Mouse (Mus musculus) CH12.LX (cell line): Measurements from ENCODE around the gene Elavl4. TPM values are rescaled to one million over a fixed set of nuclear protein-coding genes. Genes with fewer than 3 reads are reported as not detected.

ENCODE experiments used
- DNase-seq: peaks from one replicate; pipeline ENCODE4 v3.0.0-alpha.2; 2013; ENCODE audit errors: extremely low read depth
- H3K27ac ChIP-seq: 2 replicates; pipeline ENCODE4 v1.5.1; 2012; ENCODE audit warnings: low read depth, mild to moderate bottlenecking, control low read depth, moderate library complexity; ENCODE audit not compliant: insufficient read depth
- H3K27me3 ChIP-seq: replicated peaks from 2 replicates; pipeline ENCODE3; 2012; ENCODE audit warnings: inconsistent platforms
- H3K36me3 ChIP-seq, 2 experiments: replicated peaks in 1 of 2; 2 replicates each; pipeline versions ENCODE3 to v1.6.1; 2012; ENCODE audit warnings: inconsistent platforms in 1 of 2, low read length in 1 of 2, mild to moderate bottlenecking in 1 of 2, mixed read lengths in 1 of 2, moderate library complexity in 1 of 2; ENCODE audit not compliant: control insufficient read depth in 1 of 2, insufficient read depth in 1 of 2
- H3K4me1 ChIP-seq, 2 experiments: 2 replicates each; pipeline ENCODE4 v1.6.1; 2012; ENCODE audit warnings: inconsistent platforms in 1 of 2, moderate library complexity in 1 of 2; ENCODE audit not compliant: insufficient read depth in 2 of 2, control insufficient read depth in 1 of 2
- H3K4me2 ChIP-seq: 2 replicates; pipeline ENCODE4 v1.6.1; 2012; ENCODE audit warnings: low read depth, mild to moderate bottlenecking, control low read depth; ENCODE audit not compliant: poor library complexity, insufficient read depth, severe bottlenecking
- H3K4me3 ChIP-seq, 3 experiments: fragments of 150-350 bp in 1 of 3; sonication (generic) in 1 of 3; replicated peaks in 1 of 3; 2 replicates each; pipeline versions ENCODE3 to v1.5.1; 2011 to 2012; ENCODE audit warnings: low read depth in 2 of 3, low read length in 2 of 3, mild to moderate bottlenecking in 2 of 3, moderate library complexity in 2 of 3, control low read depth in 1 of 3, improper control_type of control experiment in 1 of 3, inconsistent platforms in 1 of 3, mixed read lengths in 1 of 3; ENCODE audit not compliant: poor library complexity in 1 of 3
- H3K79me2 ChIP-seq: replicated peaks from 2 replicates; pipeline ENCODE4 v1.6.1; 2012; ENCODE audit warnings: mild to moderate bottlenecking, moderate library complexity; ENCODE audit not compliant: control insufficient read depth, poor library complexity, insufficient read depth, severe bottlenecking; ENCODE audit errors: extremely low read depth
- H3K9ac ChIP-seq: 2 replicates; pipeline ENCODE4 v1.6.1; 2012; ENCODE audit warnings: low read depth, mild to moderate bottlenecking, control low read depth, moderate library complexity; ENCODE audit not compliant: insufficient read depth
- H3K9me3 ChIP-seq: replicated peaks from 2 replicates; pipeline ENCODE3; 2012; ENCODE audit warnings: low read length, inconsistent platforms, mixed read lengths
- BHLHE40 ChIP-seq: IDR thresholded peaks from 2 replicates; pipeline ENCODE4 v1.6.1; 2011; ENCODE audit warnings: mild to moderate bottlenecking, low read depth, low read length, improper control_type of control experiment
- CHD1 ChIP-seq: IDR thresholded peaks from 2 replicates; pipeline ENCODE4 v1.6.1; 2012; ENCODE audit warnings: low read depth, low read length, improper control_type of control experiment, inconsistent platforms
- CHD2 ChIP-seq: IDR thresholded peaks from 2 replicates; pipeline ENCODE4 v1.6.1; 2011; ENCODE audit warnings: low read length, improper control_type of control experiment
- E2F4 ChIP-seq: IDR thresholded peaks from 2 replicates; pipeline ENCODE4 v1.6.1; 2011; ENCODE audit warnings: low read depth, low read length, improper control_type of control experiment; ENCODE audit not compliant: insufficient replicate concordance
- ETS1 ChIP-seq: conservative IDR thresholded peaks from 2 replicates; pipeline ENCODE4 v1.6.1; 2012; ENCODE audit warnings: low read depth, mild to moderate bottlenecking, inconsistent platforms, low read length, improper control_type of control experiment, moderate library complexity
- GABPA ChIP-seq: IDR thresholded peaks from 2 replicates; pipeline ENCODE4 v1.6.1; 2012; ENCODE audit warnings: low read depth, low read length, improper control_type of control experiment, inconsistent platforms; ENCODE audit not compliant: insufficient replicate concordance
- HCFC1 ChIP-seq: IDR thresholded peaks from 2 replicates; pipeline ENCODE4 v1.6.1; 2012; ENCODE audit warnings: low read depth, mild to moderate bottlenecking, inconsistent platforms, low read length, improper control_type of control experiment
- IRF4 ChIP-seq: IDR thresholded peaks from 2 replicates; pipeline ENCODE4 v1.6.1; 2014; ENCODE audit warnings: low read depth, mild to moderate bottlenecking, inconsistent platforms, low read length, improper control_type of control experiment
- KAT2A ChIP-seq: IDR thresholded peaks from 2 replicates; pipeline ENCODE4 v1.6.1; 2012; ENCODE audit warnings: low read length, improper control_type of control experiment, inconsistent platforms; ENCODE audit not compliant: insufficient replicate concordance
- MAX ChIP-seq: IDR thresholded peaks from 2 replicates; pipeline ENCODE4 v1.6.1; 2011; ENCODE audit warnings: low read length, improper control_type of control experiment
- MEF2A ChIP-seq: IDR thresholded peaks from 2 replicates; pipeline ENCODE4 v1.6.1; 2014; ENCODE audit warnings: low read depth, mild to moderate bottlenecking, inconsistent platforms, low read length, improper control_type of control experiment, borderline replicate concordance
- MXI1 ChIP-seq: IDR thresholded peaks from 2 replicates; pipeline ENCODE4 v1.6.1; 2011; ENCODE audit warnings: mild to moderate bottlenecking, low read depth, low read length, improper control_type of control experiment
- MYC ChIP-seq: IDR thresholded peaks from 2 replicates; pipeline ENCODE4 v1.6.1; 2011; ENCODE audit warnings: low read depth, mild to moderate bottlenecking, improper control_type of control experiment, low read length
- NELFE ChIP-seq: IDR thresholded peaks from 2 replicates; pipeline ENCODE4 v1.6.1; 2011; ENCODE audit warnings: low read depth, low read length, improper control_type of control experiment
- NRF1 ChIP-seq: IDR thresholded peaks from 2 replicates; pipeline ENCODE4 v1.6.1; 2014; ENCODE audit warnings: low read depth, mild to moderate bottlenecking, inconsistent platforms, low read length, improper control_type of control experiment, moderate library complexity
- POLR2A ChIP-seq: IDR thresholded peaks from 2 replicates; pipeline ENCODE4 v1.6.1; 2011; ENCODE audit warnings: low read depth, mild to moderate bottlenecking, improper control_type of control experiment, low read length
- POLR2AphosphoS2 ChIP-seq: IDR thresholded peaks from 2 replicates; pipeline ENCODE4 v1.6.1; 2011; ENCODE audit warnings: low read depth, low read length, improper control_type of control experiment
- RAD21 ChIP-seq: IDR thresholded peaks from 2 replicates; pipeline ENCODE4 v1.6.1; 2011; ENCODE audit warnings: low read depth, mild to moderate bottlenecking, low read length, improper control_type of control experiment, moderate library complexity
- RCOR1 ChIP-seq: conservative IDR thresholded peaks from 2 replicates; pipeline ENCODE4 v1.6.1; 2012; ENCODE audit warnings: low read depth, mild to moderate bottlenecking, inconsistent platforms, low read length, improper control_type of control experiment
- SMC3 ChIP-seq: IDR thresholded peaks from 2 replicates; pipeline ENCODE4 v1.6.1; 2011; ENCODE audit warnings: low read depth, low read length, improper control_type of control experiment
- TBP ChIP-seq: conservative IDR thresholded peaks from 2 replicates; pipeline ENCODE4 v1.6.1; 2011; ENCODE audit warnings: low read depth, low read length, improper control_type of control experiment
- UBTF ChIP-seq: IDR thresholded peaks from 2 replicates; pipeline ENCODE4 v1.6.1; 2012; ENCODE audit warnings: low read depth, mild to moderate bottlenecking, inconsistent platforms, low read length, improper control_type of control experiment, moderate library complexity
- ZKSCAN1 ChIP-seq: IDR thresholded peaks from 2 replicates; pipeline ENCODE4 v1.6.1; 2012; ENCODE audit warnings: low read depth, inconsistent platforms, low read length, improper control_type of control experiment, borderline replicate concordance
- ZMIZ1 ChIP-seq: IDR thresholded peaks from 2 replicates; pipeline ENCODE4 v1.6.1; 2012; ENCODE audit warnings: low read depth, mild to moderate bottlenecking, inconsistent platforms, low read length, improper control_type of control experiment
- ZNF384 ChIP-seq: IDR thresholded peaks from 2 replicates; pipeline ENCODE4 v1.6.1; 2012; ENCODE audit warnings: low read depth, low read length, improper control_type of control experiment, inconsistent platforms
- dilution Hi-C: fragments of 300-500 bp; cut with MboI; formaldehyde crosslinking; loops from 2 replicates; pipeline ENCODE4 v1.14.3; 2020; ENCODE audit warnings: low sequenced_read_pairs; ENCODE audit not compliant: extremely low pct_unique_long_range_greater_than_20kb, extremely low pct_ligation_motif_present
- in situ Hi-C: fragments of 300-500 bp; cut with MboI; formaldehyde crosslinking; loops from 3 replicates; pipeline ENCODE4 v1.14.3; 2019; ENCODE audit warnings: low sequenced_read_pairs, low pct_ligation_motif_present, low pct_unique_long_range_greater_than_20kb, mixed read lengths
- polyA plus RNA-seq: library from polyadenylated mRNA; unstranded; fragments of >175 nt; gene quantifications from 2 replicates; pipeline ENCODE4 v1.2.1, GENCODE M21; 2012; ENCODE audit warnings: low read depth; ENCODE audit not compliant: insufficient read length
- total RNA-seq, 2 experiments: library from RNA; depleted of rRNA; stranded (reverse); fragments of 300-350 nt in 1 of 2; fragments of >200 nt in 1 of 2; gene quantifications; 2 replicates each; pipeline ENCODE4 v1.2.3; 2012 to 2014

Elavl4 gene
- total and polyA plus RNA-seq, 3 experiments = not detected

- no peak for TF ChIP-seq ETS1
- no peak for TF ChIP-seq MXI1
- TF ChIP-seq RCOR1 = no peak
- TF ChIP-seq NELFE = no peak
- TF ChIP-seq POLR2AphosphoS2 = no peak
- TF ChIP-seq ZMIZ1 = no peak
- no peak for TF ChIP-seq HCFC1
- no peak for TF ChIP-seq MAX
- no peak for TF ChIP-seq MEF2A
- TF ChIP-seq GABPA = no peak
- TF ChIP-seq MYC = no peak
- H3K79me2 ChIP-seq = no peaks in the 10 kb centered on the region
- dilution Hi-C loops = no loop called here
- no peaks in the 10 kb centered on the region for H3K4me1 ChIP-seq
- H3K9me3 ChIP-seq = no peaks in the 10 kb centered on the region
- no peaks in the 10 kb centered on the region for H3K27me3 ChIP-seq
- H3K4me3 ChIP-seq = no peak overlapping the region
- no peaks in the 10 kb centered on the region for H3K36me3 ChIP-seq
- no peak overlapping the region for H3K9ac ChIP-seq
- no peak for DNase-seq
- in situ Hi-C loops = no loop called here
- H3K4me2 ChIP-seq = no peak overlapping the region
- no peak overlapping the region for H3K27ac ChIP-seq
These were observed 44.5 kb upstream of the Elavl4 start for GRCm38 (mm10) chr4:110396221-110396620.

DNA sequence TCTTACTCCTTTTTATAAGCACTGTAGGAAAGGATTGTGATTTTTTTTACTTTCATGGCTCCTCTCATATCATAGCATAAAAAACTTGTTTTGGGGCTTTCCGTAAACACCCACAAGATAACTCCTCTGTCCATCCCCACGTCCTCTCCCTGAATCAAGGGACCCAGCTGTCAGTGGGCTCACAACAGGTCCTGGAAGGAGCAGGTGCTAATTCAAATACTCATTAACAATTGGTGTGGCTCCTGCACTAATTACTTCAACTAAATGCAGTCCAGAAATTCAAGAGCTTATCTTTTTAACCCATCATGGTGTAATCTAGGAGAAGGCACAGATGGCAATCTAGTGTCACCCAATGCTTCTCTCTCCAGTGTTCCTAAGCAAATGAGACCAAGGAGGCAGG lies 8.9 kb upstream of the Elavl4 start:
- dilution Hi-C loops (no loop called here), in situ Hi-C loops (no loop called here)
- no peaks in the 10 kb centered on the region for H3K36me3 ChIP-seq
- H3K9ac ChIP-seq = no peak overlapping the region
- no peaks in the 10 kb centered on the region for H3K27me3 ChIP-seq
- H3K4me3 ChIP-seq = no peak overlapping the region
- no peaks in the 10 kb centered on the region for H3K79me2 ChIP-seq
- TF ChIP-seq POLR2A = no peak
- TF ChIP-seq TBP = no peak
- TF ChIP-seq KAT2A = no peak
- no peak for TF ChIP-seq NRF1
- TF ChIP-seq CHD2 = no peak
- TF ChIP-seq GABPA = no peak
- TF ChIP-seq HCFC1 = no peak
- no peak for TF ChIP-seq UBTF
- no peak for TF ChIP-seq ETS1
- TF ChIP-seq RAD21 = no peak
- TF ChIP-seq MYC = no peak
- TF ChIP-seq ZNF384 = no peak
- no peak for TF ChIP-seq CHD1
- no peak for TF ChIP-seq ZMIZ1
- no peak for TF ChIP-seq MEF2A
- TF ChIP-seq SMC3 = no peak
- TF ChIP-seq BHLHE40 = no peak
- TF ChIP-seq IRF4 = no peak
- TF ChIP-seq ZKSCAN1 = no peak
- no peak for TF ChIP-seq E2F4
- H3K4me1 ChIP-seq = no peaks in the 10 kb centered on the region
- no peak overlapping the region for H3K27ac ChIP-seq
- H3K4me2 ChIP-seq = no peak overlapping the region
- DNase-seq = no peak
- H3K9me3 ChIP-seq = no peaks in the 10 kb centered on the region
